Mouse (Mus musculus) forebrain, embryonic 16.5 days (tissue): ENCODE results near the gene Mvk. TPM values are rescaled to one million over a fixed set of nuclear protein-coding genes. Genes with fewer than 3 reads are reported as not detected.

Experiments used
- microRNA-seq: library from miRNA; unstranded; fragments of <30 nt; microRNA quantifications from one replicate; pipeline ENCODE4, GENCODE M21; 2017
- polyA plus RNA-seq: library from polyadenylated mRNA; unstranded; fragments of >200 nt; fragmentation: Nextera tagmentation; extraction: Ambion mirVana; gene quantifications from 2 replicates; pipeline ENCODE4 v1.2.1, GENCODE M21; 2015

Gene Mvk
- polyA plus RNA-seq, 1 experiment from 2014 or later, result 48.1 TPM

Small RNA genes within 50 kb of the gene (microRNA-seq; reads per million reads assigned to microRNA genes)
- gene Mir7027, result not detected

Other genes starting within 250 kb of the Mvk start
- gene Foxn4, start 170.5 kb upstream of the Mvk start, polyA plus RNA-seq, result 0.24 and 0.68 TPM in 2 replicates
- 0.65 and 0.91 TPM in 2 replicates for gene Myo1h, start 155.1 kb upstream of the Mvk start, polyA plus RNA-seq
- 90.4 and 98.5 TPM in 2 replicates for gene Kctd10, start 63.8 kb upstream of the Mvk start, polyA plus RNA-seq
- gene Ube3b, start 63.7 kb upstream of the Mvk start, polyA plus RNA-seq, result 44.9 and 47.5 TPM in 2 replicates
- 20.1 and 27.7 TPM in 2 replicates for gene Mmab, start 209 bp upstream of the Mvk start, polyA plus RNA-seq
- 4.3 and 4.4 TPM in 2 replicates for gene Fam222a, start 123.7 kb downstream of the Mvk start, polyA plus RNA-seq
- 0.75 and 1.2 TPM in 2 replicates for gene Trpv4, start 214.2 kb downstream of the Mvk start, polyA plus RNA-seq
- 30.8 and 32.9 TPM in 2 replicates for gene Gltp, start 246.7 kb downstream of the Mvk start, polyA plus RNA-seq